Mouse (Mus musculus): ENCODE results near the gene Art4.

- no peak for TF ChIP-seq CTCF (conservative IDR thresholded peaks at IDR 0.05; ENCODE audit: low read length)
- no peak for TF ChIP-seq POU5F1 (IDR thresholded peaks at IDR 0.05; ENCODE audit: borderline replicate concordance, low read length)
- no peak for TF ChIP-seq NANOG (IDR thresholded peaks at IDR 0.05; ENCODE audit: borderline replicate concordance, low read length)
Measured at GRCm38 (mm10) chr6:136820381-136820780, 37.2 kb downstream of the Art4 start.

Data from E14TG2a.4 (cell line).